17 mouse cellular contexts compared by ENCODE assay signal in genomic region chr2:143963318-143963717, GRCm38 (mm10). TPM values are rescaled to one million over a fixed set of nuclear protein-coding genes. Genes with fewer than 3 reads are reported as not detected.
DNase-seq lines count a peak whose midpoint lies in the region; ATAC-seq and TF ChIP-seq lines count a peak whose summit lies in the region.
"Had no signal": no experiment of that assay in that cellular context is flagged by ENCODE, and none has a peak within 500 bp of the region (broad histone marks: within the 10 kb centered on the region; RNA-seq: fewer than 3 reads in every experiment).

No protein-coding gene starts in this region.

- no peaks in the 10 kb centered on the region for H3K9me3 ChIP-seq in kidney, postnatal 0 days (replicated peaks; ENCODE audit: low read length)
- H3K9me3 ChIP-seq in neural tube, embryonic 13.5 days, result peaks cover 7% of the 10 kb centered on the region; the same call in 1 of the 2 replicates
- H3K9me3 ChIP-seq: heart, embryonic 12.5 days had no signal

- TF ChIP-seq CTCF in kidney, postnatal 0 days (IDR thresholded peaks at IDR 0.05; ENCODE audit: low read depth), result peak; percentile 50

- WGBS in kidney, postnatal 0 days, result 95% methylated on average over 1 of the region's 1 CpGs
- WGBS in neural tube, embryonic 13.5 days, result 100% methylated on average over 1 of the region's 1 CpGs

- no peak overlapping the region for H3K4me2 ChIP-seq in kidney, postnatal 0 days (ENCODE audit: low read length)
- H3K4me2 ChIP-seq in neural tube, embryonic 13.5 days, result no peak overlapping the region
- H3K4me2 ChIP-seq: embryonic facial prominence, embryonic 13.5 days; heart, embryonic 12.5 days; midbrain, embryonic 11.5 days had no signal

- H3K4me1 ChIP-seq in kidney, postnatal 0 days (replicated peaks; ENCODE audit: insufficient read depth, low read length), result no peaks in the 10 kb centered on the region
- no peaks in the 10 kb centered on the region for H3K4me1 ChIP-seq in neural tube, embryonic 13.5 days (replicated peaks)
- H3K4me1 ChIP-seq: embryonic facial prominence, embryonic 13.5 days had no signal

- H3K36me3 ChIP-seq in kidney, postnatal 0 days (ENCODE audit: insufficient read depth, low read length), result peaks cover 79% of the 10 kb centered on the region
- H3K36me3 ChIP-seq in neural tube, embryonic 13.5 days, result peaks cover 81% of the 10 kb centered on the region

- peak; percentile 44 for DNase-seq in kidney, postnatal 0 days (ENCODE audit: low spot score)
- no peak for DNase-seq in kidney, postnatal 25 days
- DNase-seq in neural tube, embryonic 10.5 days (ENCODE audit: extremely low spot score, low spot score), result no peak
- DNase-seq in brain, adult 2 months (ENCODE audit: low read depth, low spot score), result peak; percentile 23
- DNase-seq in right cerebral cortex, postnatal 4 days, result no peak
- no peak for DNase-seq in adrenal gland, postnatal 36 days
- DNase-seq: adrenal gland, postnatal 10 days; cerebellum, adult 8-10 months; kidney, adult 9 months; left cerebral cortex, postnatal 4 days; right cerebral cortex, adult 18-20 months had no signal

- no peak overlapping the region for H3K9ac ChIP-seq in kidney, postnatal 0 days (ENCODE audit: low read depth, low read length)
- H3K9ac ChIP-seq in neural tube, embryonic 13.5 days, result no peak overlapping the region
- H3K9ac ChIP-seq: embryonic facial prominence, embryonic 13.5 days; heart, embryonic 12.5 days; liver, embryonic 14.5 days had no signal

- no peak overlapping the region for H3K4me3 ChIP-seq in kidney, postnatal 0 days (replicated peaks; ENCODE audit: low read depth, low read length)
- H3K4me3 ChIP-seq in neural tube, embryonic 13.5 days, result no peak overlapping the region
- H3K4me3 ChIP-seq: embryonic facial prominence, embryonic 13.5 days; heart, embryonic 12.5 days had no signal

- ATAC-seq in kidney, postnatal 0 days (replicated peaks; ENCODE audit: low FRiP score, low read depth), result no peak
- peak; percentile 11; the same call in 1 of the 2 replicates for ATAC-seq in neural tube, embryonic 13.5 days (ENCODE audit: low read depth)

- H3K27ac ChIP-seq in kidney, postnatal 0 days, result no peak overlapping the region
- H3K27ac ChIP-seq in neural tube, embryonic 13.5 days (replicated peaks), result no peak overlapping the region
- H3K27ac ChIP-seq: embryonic facial prominence, embryonic 13.5 days; liver, embryonic 14.5 days; macrophage had no signal

- H3K27me3 ChIP-seq in kidney, postnatal 0 days (ENCODE audit: insufficient read depth, low read length), result no peaks in the 10 kb centered on the region
- H3K27me3 ChIP-seq in neural tube, embryonic 13.5 days, result no peaks in the 10 kb centered on the region
- H3K27me3 ChIP-seq: embryonic facial prominence, embryonic 13.5 days; heart, embryonic 12.5 days had no signal

RNA-seq across cellular contexts. Expression of gene Rrbp1, which starts 47.7 kb away (rescaled TPM):
- polyA plus RNA-seq in kidney, postnatal 0 days (2015; fragmentation: Nextera tagmentation; extraction: Ambion mirVana), result 68.7 and 81.7 TPM in 2 replicates
- polyA plus RNA-seq in neural tube, embryonic 13.5 days (2015; fragmentation: Nextera tagmentation; extraction: Ambion mirVana), result 42.1 and 48.1 TPM in 2 replicates
- 100 to 1,000 TPM; 191 to 209 TPM for total RNA-seq in adrenal gland, postnatal 36 days (2021)

RNA-seq across cellular contexts. Expression of gene Dstn, which starts 48.2 kb away (rescaled TPM):
- 513 and 555 TPM in 2 replicates for polyA plus RNA-seq in kidney, postnatal 0 days (2015; fragmentation: Nextera tagmentation; extraction: Ambion mirVana)
- 477 and 487 TPM in 2 replicates for polyA plus RNA-seq in neural tube, embryonic 13.5 days (2015; fragmentation: Nextera tagmentation; extraction: Ambion mirVana)
- total RNA-seq in adrenal gland, postnatal 36 days (2021), result 100 to 1,000 TPM; 227 to 300 TPM

Comparison
In these comparisons a context has a peak if more than half of its experiments do, and no peak if none do; other contexts are left out.
1. DNase-seq: peak in kidney, postnatal 0 days (single experiment) and brain, adult 2 months (single experiment); none in kidney, postnatal 25 days (0 of 2), neural tube, embryonic 10.5 days (single experiment), right cerebral cortex, postnatal 4 days (single experiment) and adrenal gland, postnatal 36 days (0 of 2).